Mouse (Mus musculus): ENCODE data around the gene Timm44. TPM values are rescaled to one million over a fixed set of nuclear protein-coding genes. Genes with fewer than 3 reads are reported as not detected.

Timm44 gene
- polyA plus RNA-seq, 1 experiment: 45.6 TPM

DNA sequence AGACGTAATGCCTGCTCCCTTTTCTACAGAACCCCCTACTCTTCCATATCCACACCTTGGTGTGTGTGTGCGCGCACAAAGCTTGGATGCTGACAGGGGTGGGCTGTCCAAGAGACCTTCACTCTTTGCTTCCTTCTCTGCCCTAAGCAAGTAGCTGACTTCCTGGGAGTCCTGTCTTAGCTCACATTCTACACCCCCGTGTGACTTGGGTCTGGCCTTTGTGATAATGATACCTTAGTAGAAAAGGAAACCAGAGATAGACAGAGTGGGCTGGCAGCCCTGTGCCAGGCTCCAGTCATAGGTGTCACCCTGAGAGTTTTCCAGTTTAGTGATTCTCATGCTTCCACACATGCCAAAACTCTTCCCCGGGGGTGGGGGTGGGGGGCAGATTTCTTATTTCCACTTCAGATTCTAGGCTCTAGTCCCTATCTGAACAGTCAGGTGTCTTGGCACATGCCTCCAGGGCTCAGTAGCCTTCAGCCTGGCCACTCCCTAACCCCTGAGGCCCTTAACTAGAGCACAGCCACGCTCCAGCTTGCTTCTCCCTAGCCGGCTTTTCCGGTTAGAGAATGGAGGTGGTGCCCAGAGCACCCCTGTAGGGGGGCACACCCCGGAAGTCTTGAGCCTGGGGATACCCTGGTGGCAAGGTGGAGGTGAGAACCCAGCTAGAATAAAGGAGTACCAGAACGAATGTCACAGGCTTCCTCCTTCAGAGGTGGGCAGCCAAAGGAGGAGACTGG, 44.9 kb downstream of the Timm44 start:
- H3ac ChIP-seq (ENCODE audit: control insufficient read depth, insufficient read length): no peak overlapping the region
- H3K4me3 ChIP-seq: no peak overlapping the region
- TF ChIP-seq MYOD1 (IDR thresholded peaks at IDR 0.05; ENCODE audit: control insufficient read depth in 1 of 3, insufficient read length in 2 of 3, low read depth in 2 of 3) (no peak), CEBPB (IDR thresholded peaks at IDR 0.05; ENCODE audit: insufficient read depth, poor library complexity, severe bottlenecking) (no peak), MAX (IDR thresholded peaks at IDR 0.05; ENCODE audit: low read depth) (no peak), TCF12 (IDR thresholded peaks at IDR 0.05; ENCODE audit: insufficient read depth, poor library complexity, severe bottlenecking) (no peak), TCF3 (IDR thresholded peaks at IDR 0.05; ENCODE audit: insufficient read length, low read depth) (no peak), POLR2A (IDR thresholded peaks at IDR 0.05; ENCODE audit: insufficient read length, low read depth) (no peak), REST (IDR thresholded peaks at IDR 0.05; ENCODE audit: insufficient read depth, insufficient read length) (no peak), E2F4 (IDR thresholded peaks at IDR 0.05; ENCODE audit: insufficient read depth) (no peak), MYOG (IDR thresholded peaks at IDR 0.05; ENCODE audit: control insufficient read depth in 1 of 3, insufficient read depth in 1 of 3, insufficient read length in 2 of 3, low read depth in 2 of 3) (no peak), POLR2AphosphoS2 (IDR thresholded peaks at IDR 0.05; ENCODE audit: insufficient read length, low read depth) (no peak), SRF (IDR thresholded peaks at IDR 0.05; ENCODE audit: control insufficient read depth, insufficient read length, low read depth) (no peak), USF1 (IDR thresholded peaks at IDR 0.05; ENCODE audit: low read depth) (no peak)
- H3K36me3 ChIP-seq (ENCODE audit: control insufficient read depth, insufficient read depth): no peaks in the 10 kb centered on the region
- H3K4me2 ChIP-seq (ENCODE audit: low read depth): no peak overlapping the region
- H3K79me2 ChIP-seq (ENCODE audit: control insufficient read depth, insufficient read depth): no peaks in the 10 kb centered on the region
- H3K27me3 ChIP-seq (ENCODE audit: control insufficient read depth, insufficient read depth, insufficient read length): no peaks in the 10 kb centered on the region

DNA sequence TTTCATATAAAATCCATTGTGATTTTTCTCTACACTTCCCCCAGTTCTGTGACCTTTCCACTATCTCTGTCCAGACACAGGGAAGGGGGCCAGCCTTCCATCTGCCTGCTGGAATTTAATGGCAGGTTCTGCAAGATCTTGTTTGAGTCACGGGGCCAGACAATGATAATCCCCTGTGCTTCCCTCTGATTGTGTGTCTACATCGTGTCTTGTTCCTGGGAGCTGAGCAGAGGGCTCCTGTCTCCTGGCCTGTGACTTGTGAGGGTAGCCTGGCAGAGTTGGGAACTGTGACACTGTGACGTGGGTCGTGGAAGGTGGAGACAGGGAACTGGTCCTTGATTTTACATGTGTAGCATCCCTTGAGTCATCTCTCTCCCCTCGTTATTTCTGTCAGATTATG, 45.9 kb downstream of the Timm44 start:
- peaks cover 1% of the 10 kb centered on the region for H3K27me3 ChIP-seq (ENCODE audit: control insufficient read depth, insufficient read depth, insufficient read length)
- no peak overlapping the region for H3K4me3 ChIP-seq
- TF ChIP-seq E2F4 (IDR thresholded peaks at IDR 0.05; ENCODE audit: insufficient read depth) (no peak), POLR2A (IDR thresholded peaks at IDR 0.05; ENCODE audit: insufficient read length, low read depth) (no peak), TCF12 (IDR thresholded peaks at IDR 0.05; ENCODE audit: insufficient read depth, poor library complexity, severe bottlenecking) (no peak), CEBPB (IDR thresholded peaks at IDR 0.05; ENCODE audit: insufficient read depth, poor library complexity, severe bottlenecking) (no peak), MAX (IDR thresholded peaks at IDR 0.05; ENCODE audit: low read depth) (no peak), POLR2AphosphoS2 (IDR thresholded peaks at IDR 0.05; ENCODE audit: insufficient read length, low read depth) (no peak), REST (IDR thresholded peaks at IDR 0.05; ENCODE audit: insufficient read depth, insufficient read length) (no peak), MYOD1 (IDR thresholded peaks at IDR 0.05; ENCODE audit: control insufficient read depth in 1 of 3, insufficient read length in 2 of 3, low read depth in 2 of 3) (no peak), TCF3 (IDR thresholded peaks at IDR 0.05; ENCODE audit: insufficient read length, low read depth) (no peak), USF1 (IDR thresholded peaks at IDR 0.05; ENCODE audit: low read depth) (no peak)
- no peak overlapping the region for H3K4me2 ChIP-seq (ENCODE audit: low read depth)
- H3K79me2 ChIP-seq (ENCODE audit: control insufficient read depth, insufficient read depth): no peaks in the 10 kb centered on the region
- H3K36me3 ChIP-seq (ENCODE audit: control insufficient read depth, insufficient read depth): no peaks in the 10 kb centered on the region
- H3ac ChIP-seq (ENCODE audit: control insufficient read depth, insufficient read length): no peak overlapping the region

DNA sequence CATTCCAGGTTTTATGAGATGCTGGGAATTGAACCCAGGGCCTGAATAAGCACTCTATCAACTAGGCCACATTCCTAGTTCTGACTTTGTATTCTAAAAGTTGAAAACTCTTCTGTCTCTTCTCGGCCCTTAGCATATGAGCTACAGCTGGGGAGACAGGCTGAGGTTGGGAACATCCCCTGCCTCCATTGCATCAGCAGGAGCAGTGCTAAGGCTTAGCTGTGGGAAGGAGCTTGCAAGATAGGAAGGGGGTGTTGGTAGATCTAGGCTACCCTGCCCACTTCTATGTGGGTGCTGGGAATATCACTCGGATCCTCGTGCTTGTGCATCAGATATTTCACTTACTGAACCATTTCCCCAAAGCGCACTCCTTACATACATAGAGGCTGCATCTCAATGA, 47.8 kb downstream of the Timm44 start:
- Histone ChIP-seq H3K4me3 (peak overlapping the region; percentile 23), H3K4me2 (ENCODE audit: low read depth) (no peak overlapping the region), H3K27me3 (ENCODE audit: control insufficient read depth, insufficient read depth, insufficient read length) (peaks cover 14% of the 10 kb centered on the region), H3K36me3 (ENCODE audit: control insufficient read depth, insufficient read depth) (no peaks in the 10 kb centered on the region), H3ac (ENCODE audit: control insufficient read depth, insufficient read length) (no peak overlapping the region), H3K79me2 (ENCODE audit: control insufficient read depth, insufficient read depth) (no peaks in the 10 kb centered on the region)
- TF ChIP-seq TCF3 (IDR thresholded peaks at IDR 0.05; ENCODE audit: insufficient read length, low read depth): no peak
- TF ChIP-seq REST (IDR thresholded peaks at IDR 0.05; ENCODE audit: insufficient read depth, insufficient read length): no peak
- TF ChIP-seq SRF (IDR thresholded peaks at IDR 0.05; ENCODE audit: control insufficient read depth, insufficient read length, low read depth): no peak
- TF ChIP-seq TCF12 (IDR thresholded peaks at IDR 0.05; ENCODE audit: insufficient read depth, poor library complexity, severe bottlenecking): no peak
- TF ChIP-seq POLR2AphosphoS2 (IDR thresholded peaks at IDR 0.05; ENCODE audit: insufficient read length, low read depth): no peak
- TF ChIP-seq MAX (IDR thresholded peaks at IDR 0.05; ENCODE audit: low read depth): no peak

DNA sequence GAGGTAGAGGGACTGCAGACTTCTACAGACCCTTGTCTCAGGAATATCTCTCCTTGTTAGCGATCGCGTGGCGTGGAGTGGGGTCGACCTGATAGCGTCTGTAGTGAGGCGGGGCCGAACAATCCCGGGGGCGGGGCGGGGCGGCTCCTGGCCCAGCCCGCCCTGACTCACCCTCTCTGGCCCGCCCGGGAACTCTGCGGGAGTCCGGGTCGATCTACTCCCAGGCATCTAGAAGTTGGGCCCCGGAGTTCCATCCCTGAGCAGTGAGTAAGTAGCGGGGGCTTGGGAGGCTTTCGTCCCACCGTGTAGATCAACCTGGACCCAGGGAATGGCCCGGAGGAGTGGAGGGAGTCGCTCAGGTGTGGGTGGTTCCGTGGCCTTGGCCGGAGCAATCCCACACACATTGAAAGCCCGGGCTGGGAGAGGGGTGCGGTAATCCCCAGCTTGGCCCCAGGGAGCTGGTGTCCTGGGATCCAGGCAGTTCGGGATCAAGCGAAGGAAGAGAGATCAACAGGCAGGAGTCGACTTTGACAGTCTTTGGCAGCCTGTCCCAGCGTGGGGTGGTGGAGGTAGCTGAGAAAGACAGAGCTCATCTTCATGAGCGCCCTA, 48.9 kb downstream of the Timm44 start, which contains the start of gene Lrrc8e:
Lrrc8e (plus strand) TSS at position 89 of the 609 bp plus-strand sequence.
- Histone ChIP-seq H3K4me3 (peak within 1 kb of the TSS; percentile 23), H3K79me2 (ENCODE audit: control insufficient read depth, insufficient read depth) (no peaks in the 10 kb centered on the region), H3ac (ENCODE audit: control insufficient read depth, insufficient read length) (no peak within 1 kb of the TSS), H3K27me3 (ENCODE audit: control insufficient read depth, insufficient read depth, insufficient read length) (peaks cover 14% of the 10 kb centered on the region), H3K4me2 (ENCODE audit: low read depth) (peak within 1 kb of the TSS; percentile 73), H3K36me3 (ENCODE audit: control insufficient read depth, insufficient read depth) (no peaks in the 10 kb centered on the region)
- TF ChIP-seq MAX (IDR thresholded peaks at IDR 0.05; ENCODE audit: low read depth) (no peak), MYOD1 (IDR thresholded peaks at IDR 0.05; ENCODE audit: control insufficient read depth in 1 of 3, insufficient read length in 2 of 3, low read depth in 2 of 3) (no peak), REST (IDR thresholded peaks at IDR 0.05; ENCODE audit: insufficient read depth, insufficient read length) (no peak), POLR2AphosphoS2 (IDR thresholded peaks at IDR 0.05; ENCODE audit: insufficient read length, low read depth) (no peak), E2F4 (IDR thresholded peaks at IDR 0.05; ENCODE audit: insufficient read depth) (no peak), MYOG (IDR thresholded peaks at IDR 0.05; ENCODE audit: control insufficient read depth in 1 of 3, insufficient read depth in 1 of 3, insufficient read length in 2 of 3, low read depth in 2 of 3) (no peak), SRF (IDR thresholded peaks at IDR 0.05; ENCODE audit: control insufficient read depth, insufficient read length, low read depth) (no peak), TCF12 (IDR thresholded peaks at IDR 0.05; ENCODE audit: insufficient read depth, poor library complexity, severe bottlenecking) (no peak), USF1 (IDR thresholded peaks at IDR 0.05; ENCODE audit: low read depth) (no peak), CEBPB (IDR thresholded peaks at IDR 0.05; ENCODE audit: insufficient read depth, poor library complexity, severe bottlenecking) (no peak), TCF3 (IDR thresholded peaks at IDR 0.05; ENCODE audit: insufficient read length, low read depth) (no peak), POLR2A (IDR thresholded peaks at IDR 0.05; ENCODE audit: insufficient read length, low read depth) (no peak)

Data from myocyte (in vitro differentiated cells).